Mouse (Mus musculus) kidney, postnatal 25 days (tissue): Measurements from ENCODE around the gene Fbxo34.
"Not testable (repeated sequence)": the region's sequence is repeated elsewhere in the genome, so short reads cannot be mapped to it uniquely, and the experiment has no call there.

ENCODE experiments used
- DNase-seq, 2 experiments: peaks; one replicate each; pipeline ENCODE4 v3.0.0; 2021; ENCODE audit warnings: mixed read lengths in 2 of 2

Gene Fbxo34

DNA sequence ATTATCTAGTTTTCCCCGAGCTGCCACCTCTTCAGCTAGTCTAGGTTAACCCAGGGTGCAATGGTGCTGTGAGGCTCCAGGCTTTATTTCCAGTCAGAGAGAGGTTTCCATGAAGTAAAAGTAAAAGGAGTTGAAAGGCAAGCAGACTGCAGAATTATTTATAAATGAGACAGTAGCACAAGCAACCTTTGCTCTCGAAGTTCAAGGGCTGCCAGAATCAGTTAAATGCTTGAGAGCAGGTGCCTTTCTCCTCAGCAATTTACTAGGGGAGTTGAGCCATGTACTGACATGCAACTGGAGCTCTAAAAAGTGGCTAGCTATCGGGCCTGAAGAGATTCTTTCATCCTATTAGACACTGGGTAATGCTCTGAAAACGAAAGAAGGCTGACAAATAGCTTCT is 112.9 kb downstream of the Fbxo34 start:
- peak; percentile 55 to 62 for DNase-seq

DNA sequence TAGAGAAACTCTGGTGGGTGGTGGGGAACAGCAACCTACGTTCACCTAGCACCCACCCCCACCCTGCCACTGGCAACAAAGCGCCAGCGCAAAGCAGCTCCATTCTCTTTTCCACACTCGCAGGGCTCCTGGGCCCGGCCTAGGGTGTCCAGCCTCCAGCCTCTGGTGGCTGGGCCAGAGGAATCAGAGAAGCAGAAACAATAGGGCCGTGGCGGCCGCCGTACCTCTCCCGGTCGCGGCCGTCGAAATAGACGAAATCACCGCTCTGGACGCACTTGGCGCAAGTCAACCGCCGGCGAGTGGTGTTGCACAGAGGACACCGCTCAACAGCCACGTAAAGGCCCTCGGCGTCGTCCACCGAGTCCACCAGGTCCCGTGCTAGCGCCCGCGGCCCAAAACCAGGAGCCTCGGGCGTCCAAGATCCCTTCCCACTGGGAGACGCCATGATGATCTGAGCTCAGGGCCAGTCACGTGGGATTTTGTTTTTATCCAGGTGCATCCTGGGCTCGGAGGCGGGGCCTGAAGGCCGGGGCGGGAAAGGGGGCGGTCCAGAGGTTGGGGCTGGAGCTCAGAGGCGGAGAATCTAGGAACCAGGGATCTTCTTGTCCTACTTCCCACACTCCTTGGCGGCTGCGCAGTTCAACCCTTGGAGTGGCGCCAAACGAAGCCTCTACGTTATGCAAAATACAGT is 117.9 kb downstream of the Fbxo34 start:
- peak; percentile 97 to 99 for DNase-seq

DNA sequence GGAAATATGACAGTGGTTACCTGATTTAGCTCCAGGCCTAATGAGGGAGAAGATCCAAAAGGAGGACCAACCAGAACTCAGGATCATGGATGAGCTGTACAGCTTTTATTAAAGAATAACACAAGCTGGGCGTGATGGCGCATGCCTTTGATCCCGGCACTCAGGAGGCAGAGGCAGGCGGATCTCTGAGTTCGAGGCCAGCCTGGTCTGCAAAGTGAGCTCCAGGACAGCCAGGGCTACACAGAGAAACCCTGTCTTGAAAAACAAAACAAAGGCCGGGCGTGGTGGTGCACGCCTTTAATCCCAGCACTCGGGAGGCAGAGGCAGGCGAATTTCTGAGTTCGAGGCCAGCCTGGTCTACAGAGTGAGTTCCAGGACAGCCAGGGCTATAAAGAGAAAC is 120.3 kb downstream of the Fbxo34 start, which contains the start of gene Atg14:
TSS of gene Atg14 (minus strand) at position 101 of the 400 bp plus-strand sequence.
- not testable (repeated sequence) for DNase-seq

DNA sequence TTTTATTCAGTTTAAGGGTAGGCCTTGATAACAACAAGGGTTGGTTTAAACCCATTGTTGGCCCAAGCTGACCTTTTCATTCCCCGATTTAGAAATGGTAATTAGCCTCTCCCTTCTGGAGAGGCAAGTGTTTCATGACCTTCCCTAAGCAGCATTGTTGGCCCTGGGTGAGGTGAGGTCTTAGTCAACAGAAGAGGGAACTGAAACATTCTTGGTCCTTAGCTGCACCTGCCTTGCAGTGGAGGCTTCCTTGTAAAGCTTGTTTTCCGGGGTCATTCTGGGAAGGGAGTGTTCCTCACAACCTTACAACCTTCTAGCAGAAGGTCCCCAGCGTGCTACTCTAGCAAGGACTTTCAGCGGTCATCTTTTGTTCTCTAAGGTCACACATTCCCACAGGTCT is 122.5 kb downstream of the Fbxo34 start:
- DNase-seq, result no peak

DNA sequence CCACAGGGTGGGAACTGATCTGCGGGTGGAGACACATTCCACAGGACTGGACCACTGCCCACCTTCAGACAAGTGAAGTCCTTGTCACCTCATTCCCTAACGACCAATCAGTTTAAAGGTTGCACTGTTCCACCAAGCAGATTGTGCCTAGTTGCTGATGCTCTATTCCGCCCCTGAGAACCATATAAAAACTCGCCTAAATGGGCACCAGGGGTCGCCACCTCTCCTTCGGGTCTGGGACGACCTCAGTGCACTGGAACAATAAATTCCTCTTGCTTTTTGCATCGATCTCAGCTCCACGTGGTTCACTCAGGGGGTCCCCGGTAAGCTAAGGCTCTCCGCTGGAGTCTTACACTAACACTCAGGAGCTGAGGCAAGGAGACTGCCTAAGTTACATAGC is 124.5 kb downstream of the Fbxo34 start:
- no peak for DNase-seq

DNA sequence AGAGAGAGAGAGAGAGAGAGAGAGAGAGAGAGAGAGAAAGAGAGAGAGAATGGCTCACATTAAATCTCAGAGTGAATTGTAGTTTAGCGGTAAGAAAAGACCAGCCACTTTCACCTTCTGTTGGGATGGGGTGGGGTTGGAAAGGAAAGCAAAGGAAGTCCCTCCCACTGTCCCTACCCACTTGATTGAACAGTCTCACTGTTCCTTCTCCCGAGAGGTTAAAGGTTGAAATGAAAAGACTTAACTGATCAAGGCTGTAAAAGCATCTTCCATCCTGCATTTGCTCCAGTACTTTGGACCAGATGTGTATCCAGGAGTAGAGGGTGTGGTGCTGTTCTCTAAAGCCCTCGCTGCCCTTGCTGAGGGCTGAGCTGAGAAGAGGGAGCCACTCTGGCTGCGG is 126.5 kb downstream of the Fbxo34 start:
- DNase-seq, result no peak

DNA sequence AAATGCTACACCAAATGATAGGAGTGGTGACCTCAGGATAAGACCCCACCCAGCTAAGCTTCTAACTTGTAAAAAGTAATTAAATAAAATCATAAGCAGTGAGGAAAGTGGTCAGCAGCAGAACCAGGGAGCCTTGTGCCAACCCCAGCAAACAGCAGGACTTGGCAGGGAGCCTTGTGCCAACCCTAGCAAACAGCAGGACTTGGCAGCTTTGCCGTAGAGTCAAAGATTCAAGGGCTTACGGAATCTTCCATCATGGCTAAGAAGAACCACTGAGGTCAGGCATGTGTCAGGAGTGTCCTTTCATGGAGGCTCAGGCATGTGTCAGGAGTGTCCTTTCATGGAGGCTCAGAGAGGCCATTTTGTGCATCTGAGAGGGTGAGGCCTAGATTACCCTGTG is 127.9 kb downstream of the Fbxo34 start:
- DNase-seq, result peak; percentile 17 to 53

DNA sequence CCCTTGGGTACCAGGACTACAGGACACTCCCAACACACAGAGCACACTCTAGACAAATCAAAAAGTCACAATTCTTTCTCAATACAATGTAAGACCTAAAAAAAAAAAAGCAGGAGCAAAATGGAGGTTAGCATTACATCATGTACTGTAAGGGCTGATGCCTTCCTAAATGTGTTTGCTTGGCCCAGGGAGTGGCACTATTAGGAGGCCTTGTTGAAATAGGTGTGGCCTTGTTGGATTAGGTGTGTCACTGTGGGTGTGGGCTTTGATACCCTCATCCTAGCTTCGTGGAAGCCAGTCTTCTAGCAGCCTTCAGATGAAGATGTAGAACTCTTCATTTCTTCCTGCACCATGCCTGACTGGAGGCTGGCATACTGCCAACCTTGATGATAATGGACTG is 131.1 kb downstream of the Fbxo34 start:
- peak in 1 of 2 experiments; percentile 9 for DNase-seq
